Mouse (Mus musculus) E14TG2a.4 (cell line): Measurements from ENCODE around the gene Gm28038.

ENCODE experiments used
- H3K27me3 ChIP-seq: 2 replicates; pipeline ENCODE4 v1.6.1; 2014; ENCODE audit warnings: low read length, control low read depth; ENCODE audit not compliant: insufficient read depth
- H3K36me3 ChIP-seq: 2 replicates; pipeline ENCODE4 v1.6.1; 2014; ENCODE audit warnings: low read length, control low read depth; ENCODE audit not compliant: insufficient read depth
- H3K4me1 ChIP-seq: replicated peaks from 2 replicates; pipeline ENCODE4 v1.6.1; 2014; ENCODE audit warnings: low read depth, low read length, control low read depth
- H3K4me3 ChIP-seq: replicated peaks from 2 replicates; pipeline ENCODE4 v1.5.1; 2014; ENCODE audit warnings: mild to moderate bottlenecking, low read length
- H3K9me3 ChIP-seq: 2 replicates; pipeline ENCODE4 v1.6.1; 2014; ENCODE audit warnings: low read length, control low read depth
- CTCF ChIP-seq: conservative IDR thresholded peaks from 2 replicates; pipeline ENCODE4 v1.5.1; 2014; ENCODE audit warnings: low read length
- NANOG ChIP-seq: IDR thresholded peaks from 2 replicates; pipeline ENCODE4 v1.6.1; 2014; ENCODE audit warnings: borderline replicate concordance, low read length, mixed read lengths
- POU5F1 ChIP-seq: IDR thresholded peaks from 2 replicates; pipeline ENCODE4 v1.6.1; 2014; ENCODE audit warnings: low read length, borderline replicate concordance

The Gm28038 gene

GRCm38 (mm10) chr2:30342544-30342943, 61.7 kb downstream of the Gm28038 start:
- no peak overlapping the region for H3K4me3 ChIP-seq
- TF ChIP-seq CTCF (no peak), NANOG (no peak), POU5F1 (no peak)
- peaks cover 100% of the 10 kb centered on the region for H3K36me3 ChIP-seq
- no peaks in the 10 kb centered on the region for H3K27me3 ChIP-seq
- H3K9me3 ChIP-seq = no peaks in the 10 kb centered on the region
- H3K4me1 ChIP-seq = peaks cover 18% of the 10 kb centered on the region

GRCm38 (mm10) chr2:30343601-30344137, 62.8 kb downstream of the Gm28038 start:
- H3K36me3 ChIP-seq = peaks cover 100% of the 10 kb centered on the region
- no peak for TF ChIP-seq CTCF
- no peak for TF ChIP-seq POU5F1
- no peak for TF ChIP-seq NANOG
- H3K4me3 ChIP-seq = no peak overlapping the region
- no peaks in the 10 kb centered on the region for H3K9me3 ChIP-seq
- H3K4me1 ChIP-seq = peaks cover 20% of the 10 kb centered on the region
- H3K27me3 ChIP-seq = no peaks in the 10 kb centered on the region

DNA sequence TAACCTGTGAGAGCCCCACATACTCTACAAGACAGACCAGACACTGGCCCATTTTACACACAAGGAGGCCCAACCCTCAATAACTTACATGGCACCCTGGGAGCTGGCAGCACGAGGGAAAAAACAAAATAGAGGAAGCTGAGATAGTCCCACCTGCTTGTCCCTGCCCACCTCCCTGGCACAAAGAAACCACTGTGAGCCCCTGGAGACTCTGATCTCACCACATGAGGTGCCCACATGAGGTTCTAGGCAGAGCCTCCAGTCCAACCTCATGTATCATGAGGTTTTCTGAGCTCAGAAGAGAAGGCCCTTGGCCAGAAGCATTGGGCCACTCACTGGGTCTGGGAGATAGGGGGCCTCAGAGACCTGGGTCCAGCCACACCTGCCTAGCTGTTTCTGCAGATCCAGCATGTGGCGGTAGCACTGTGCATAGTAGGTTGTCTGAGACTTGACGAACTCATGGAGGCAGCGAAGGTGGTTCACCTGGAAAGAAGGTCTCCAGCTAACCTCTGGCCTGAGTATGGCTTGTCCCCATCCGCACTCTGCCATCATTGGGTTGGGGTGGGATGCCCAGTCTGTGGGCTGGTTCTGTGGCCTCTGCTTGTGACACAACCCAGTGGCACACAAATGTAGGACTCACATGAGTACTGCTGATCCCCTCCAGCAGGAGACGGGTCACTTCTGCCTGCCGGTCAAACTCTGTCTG, 65.3 kb downstream of the Gm28038 start:
- no peaks in the 10 kb centered on the region for H3K9me3 ChIP-seq
- H3K4me1 ChIP-seq = peaks cover 43% of the 10 kb centered on the region
- H3K4me3 ChIP-seq = no peak overlapping the region
- no peak for TF ChIP-seq NANOG
- TF ChIP-seq POU5F1 = no peak
- no peak for TF ChIP-seq CTCF
- no peaks in the 10 kb centered on the region for H3K27me3 ChIP-seq
- peaks cover 100% of the 10 kb centered on the region for H3K36me3 ChIP-seq

DNA sequence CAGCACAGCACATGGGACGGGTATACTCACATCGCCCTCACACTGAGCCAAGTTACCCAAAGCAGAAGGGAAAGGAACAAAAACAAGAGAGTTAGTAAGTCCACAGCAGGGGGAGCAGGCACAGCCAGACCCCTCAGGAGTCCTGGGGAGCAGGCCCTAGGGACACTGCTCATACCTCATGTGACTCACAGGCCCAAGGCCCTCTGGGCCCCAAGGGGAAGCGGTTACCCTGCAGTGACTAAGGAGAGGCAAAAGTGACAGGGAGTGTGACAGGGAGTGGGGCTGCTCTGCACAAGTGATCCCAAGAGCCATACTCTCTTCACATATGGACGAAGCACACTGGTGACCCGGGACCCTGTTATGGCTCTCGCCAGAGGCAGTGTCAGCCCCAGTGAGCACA, 68.4 kb downstream of the Gm28038 start:
- no peak for TF ChIP-seq NANOG
- no peak for TF ChIP-seq POU5F1
- no peak for TF ChIP-seq CTCF
- peaks cover 91% of the 10 kb centered on the region for H3K36me3 ChIP-seq
- peaks cover 44% of the 10 kb centered on the region for H3K4me1 ChIP-seq

More for the DNA sequence above, 68.4 kb downstream of the Gm28038 start:
- Histone ChIP-seq H3K27me3 (no peaks in the 10 kb centered on the region), H3K9me3 (no peaks in the 10 kb centered on the region), H3K4me3 (peak overlapping the region; percentile 20; the same call in 1 of the 2 replicates)
